Mouse (Mus musculus): ENCODE results near the gene Dnajb3.
"Not testable (repeated sequence)": the region's sequence is repeated elsewhere in the genome, so short reads cannot be mapped to it uniquely, and the experiment has no call there.

The Dnajb3 gene

DNA sequence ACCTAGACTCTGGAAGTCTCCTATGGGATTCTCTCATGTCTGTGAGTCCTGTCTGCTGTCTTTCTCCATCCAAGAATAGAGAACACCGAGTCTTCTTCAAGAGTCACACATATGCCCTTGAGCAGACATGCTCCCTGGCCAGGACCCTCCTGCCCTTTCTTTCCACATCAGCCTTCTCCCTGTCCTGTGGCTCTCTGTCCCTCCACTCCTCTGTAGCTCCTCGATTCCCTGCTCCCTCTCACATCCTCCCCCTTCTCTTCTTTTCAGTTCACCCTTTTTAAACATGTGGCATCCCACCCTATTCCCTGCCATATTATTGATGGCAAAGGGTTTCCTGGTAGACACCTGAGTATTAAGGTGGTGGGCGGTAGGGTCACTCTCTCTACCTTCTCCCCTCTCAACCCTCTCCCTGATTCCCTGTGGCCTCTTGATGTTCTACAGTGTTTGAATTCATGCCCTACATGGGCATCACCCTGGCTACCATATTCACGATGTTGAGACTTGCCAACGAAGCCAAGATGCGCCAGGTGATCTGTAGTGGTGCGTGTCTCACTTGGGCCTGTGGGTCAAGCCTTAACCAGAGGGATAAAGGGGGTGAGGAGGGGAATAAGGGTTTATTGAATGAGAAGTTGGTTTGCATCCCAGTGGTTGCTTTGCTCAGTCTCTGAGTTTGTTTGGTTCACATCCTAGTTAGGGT, 26.4 kb upstream of the Dnajb3 start:
- DNase-seq (ENCODE audit: low spot score in 2 of 2): peak in 1 of 2 experiments; percentile 28

DNA sequence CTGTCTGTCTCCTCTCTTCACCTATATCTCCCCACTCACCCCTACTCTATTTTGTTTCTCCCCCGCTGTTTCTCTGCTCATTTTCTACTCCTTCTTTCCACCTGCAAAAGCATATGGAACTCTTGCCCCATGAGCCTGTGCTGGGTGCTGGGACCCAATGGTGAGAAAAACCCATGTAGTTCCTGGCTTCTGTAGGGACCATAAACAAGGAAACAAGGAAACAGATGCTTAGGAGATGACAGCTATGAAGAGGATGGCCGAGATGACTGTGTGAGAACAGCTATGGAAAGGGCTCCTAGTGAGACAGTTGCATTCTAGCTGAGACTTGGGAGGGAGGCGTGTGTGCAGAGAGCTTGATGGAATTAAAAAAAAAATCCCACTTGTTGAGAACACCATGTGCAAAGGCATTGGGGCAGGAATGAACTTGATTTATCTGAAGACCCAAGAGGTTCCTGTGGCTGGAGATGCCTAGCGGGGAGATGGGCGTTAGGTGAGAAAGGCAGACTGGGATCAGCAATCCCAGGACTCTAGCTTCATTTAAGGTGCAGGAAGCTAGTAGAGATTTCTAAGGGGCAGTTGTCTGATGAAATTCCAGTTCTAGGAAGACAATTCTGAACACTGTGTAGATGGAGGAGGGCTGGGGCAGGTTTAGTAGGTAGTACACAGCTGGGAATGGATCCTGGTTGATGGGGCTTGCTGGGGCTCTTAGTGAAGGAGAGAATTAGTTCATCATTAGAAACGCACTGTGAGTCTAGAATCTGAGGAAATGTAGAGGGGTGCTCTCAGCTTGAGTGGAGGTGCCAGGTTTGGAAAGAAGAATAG, 25.6 kb upstream of the Dnajb3 start:
- DNase-seq (ENCODE audit: low spot score in 2 of 2): peak in 1 of 2 experiments; percentile 23

DNA sequence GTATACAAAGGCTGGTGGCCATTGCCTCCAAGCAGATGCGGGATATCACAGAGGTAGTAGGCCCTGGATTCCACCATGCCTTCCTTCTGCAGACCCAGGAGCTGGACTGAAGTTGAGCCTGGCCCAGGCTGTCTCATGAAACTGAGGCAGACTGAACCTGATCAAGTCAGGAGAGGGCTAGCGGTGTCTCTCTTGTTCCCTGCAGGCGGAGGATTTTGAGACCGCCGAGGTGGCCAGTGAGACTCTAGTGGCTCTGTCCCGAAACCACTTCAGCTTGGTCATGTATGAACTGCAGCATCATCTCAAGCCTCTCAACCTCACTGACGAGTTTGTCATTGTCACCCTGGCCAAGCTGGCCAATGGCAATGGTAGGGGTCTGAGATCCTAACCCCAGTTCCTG, 24.8 kb upstream of the Dnajb3 start:
- peak in 1 of 2 experiments; percentile 30 for DNase-seq (ENCODE audit: low spot score in 2 of 2)

- DNase-seq (ENCODE audit: low spot score in 2 of 2): peak in 1 of 2 experiments; percentile 24
Measured at GRCm38 (mm10) chr1:88229986-88230385, 24.4 kb upstream of the Dnajb3 start.

- peak in 1 of 2 experiments; percentile 24 for DNase-seq (ENCODE audit: low spot score in 2 of 2)
Measured at GRCm38 (mm10) chr1:88229566-88229965, 24.0 kb upstream of the Dnajb3 start.

- DNase-seq (ENCODE audit: low spot score in 2 of 2): peak in 1 of 2 experiments; percentile 37
Measured at GRCm38 (mm10) chr1:88228121-88228520, 22.5 kb upstream of the Dnajb3 start.

- DNase-seq (ENCODE audit: low spot score in 2 of 2): peak in 1 of 2 experiments; percentile 18
Measured at GRCm38 (mm10) chr1:88227482-88227881, 21.9 kb upstream of the Dnajb3 start.

GRCm38 (mm10) chr1:88226670-88227379, 21.2 kb upstream of the Dnajb3 start, which contains the start of gene Mroh2a:
Mroh2a (plus strand) TSS chr1:88226986.
- DNase-seq (ENCODE audit: low spot score in 2 of 2): peak; percentile 0 to 19

DNA sequence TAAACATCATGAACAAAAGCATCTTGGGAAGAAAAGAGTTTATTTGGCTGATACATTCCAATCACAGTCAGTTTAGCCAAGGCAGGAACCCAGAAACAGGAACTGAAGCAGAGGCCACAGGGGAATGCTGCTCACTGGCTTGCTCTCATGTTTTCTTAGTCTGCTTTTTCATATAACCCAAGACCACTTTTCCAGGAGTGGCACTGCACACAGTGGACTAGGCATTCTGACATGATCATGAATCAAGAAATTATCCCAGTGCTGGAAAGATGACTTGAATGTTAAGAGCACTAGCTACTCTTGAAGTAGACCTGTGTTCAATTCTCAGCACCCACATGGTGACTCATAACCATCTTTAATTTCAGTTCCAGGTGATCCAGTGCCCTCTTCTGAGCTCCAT, 20.2 kb upstream of the Dnajb3 start:
- peak in 1 of 2 experiments; percentile 1 for DNase-seq (ENCODE audit: low spot score in 2 of 2)

DNA sequence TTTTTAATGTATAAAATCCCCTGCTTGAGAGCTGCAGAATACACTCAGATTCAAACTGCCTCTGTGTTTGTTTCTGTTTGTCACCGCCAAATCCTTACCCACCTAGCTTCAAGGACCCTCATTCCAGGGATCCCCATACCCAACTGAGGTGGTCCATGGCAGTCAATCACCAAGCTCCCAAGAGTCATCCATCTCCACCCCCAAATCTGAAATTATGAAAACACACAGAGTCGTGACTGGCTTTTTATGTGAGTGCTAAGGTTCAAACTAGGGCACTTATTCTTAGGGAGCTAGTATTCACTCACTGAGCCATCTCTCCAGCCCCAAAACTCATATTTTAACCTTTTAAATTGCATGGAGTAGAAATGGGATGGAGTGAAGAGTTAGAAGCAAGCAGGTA, 19.7 kb upstream of the Dnajb3 start:
- not testable (repeated sequence) for DNase-seq (ENCODE audit: low spot score in 2 of 2)

GRCm38 (mm10) chr1:88224029-88224776, 18.6 kb upstream of the Dnajb3 start:
- DNase-seq (ENCODE audit: low spot score in 2 of 2): no peak

GRCm38 (mm10) chr1:88223591-88223990, 18.0 kb upstream of the Dnajb3 start:
- DNase-seq (ENCODE audit: low spot score in 2 of 2): no peak

DNA sequence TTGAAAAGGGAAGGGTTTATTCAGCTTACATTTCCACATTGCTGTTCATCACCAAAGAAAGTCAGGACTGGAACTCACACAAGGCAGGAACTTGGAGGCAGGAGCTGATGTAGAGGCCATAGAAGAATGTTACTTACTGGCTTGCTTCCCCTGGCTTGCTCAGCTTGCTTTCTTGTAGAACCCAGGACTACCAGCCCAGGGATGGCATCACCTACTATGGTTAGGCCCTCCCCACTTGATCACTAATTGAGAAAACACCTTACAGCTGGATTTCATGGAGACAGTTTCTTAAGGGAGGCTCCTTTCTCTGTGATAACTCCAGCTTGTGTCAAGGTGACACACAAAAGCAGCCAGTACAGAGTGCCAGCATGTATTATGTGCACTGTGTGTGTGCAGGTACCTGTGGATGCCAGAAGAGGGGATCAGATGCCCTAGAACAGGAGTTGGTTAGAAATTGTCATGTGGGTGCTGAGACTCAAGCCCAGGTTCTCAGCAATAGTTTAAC, 17.5 kb upstream of the Dnajb3 start:
- DNase-seq (ENCODE audit: low spot score in 2 of 2): not testable (repeated sequence)

DNA sequence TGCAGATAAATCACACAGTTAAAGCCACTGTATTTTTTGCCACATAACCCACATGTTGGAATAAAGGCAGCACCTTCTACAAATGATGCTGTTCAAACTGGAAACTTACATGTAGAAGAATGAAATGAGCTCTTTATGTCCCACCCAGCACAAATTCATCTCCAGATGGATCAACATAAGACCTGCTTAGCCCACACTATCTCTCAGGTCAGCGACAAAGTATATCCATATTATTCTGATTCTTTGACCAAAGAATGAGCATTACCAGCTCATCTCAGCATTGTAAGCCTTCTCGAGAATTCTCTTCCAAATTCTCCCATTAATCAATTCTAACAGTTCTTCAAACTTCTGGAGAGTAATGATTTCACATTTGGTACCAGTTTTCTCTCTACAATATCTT, 16.6 kb upstream of the Dnajb3 start:
- DNase-seq (ENCODE audit: low spot score in 2 of 2): no peak

GRCm38 (mm10) chr1:88220336-88220735, 14.8 kb upstream of the Dnajb3 start:
- no peak for DNase-seq (ENCODE audit: low spot score in 2 of 2)

DNA sequence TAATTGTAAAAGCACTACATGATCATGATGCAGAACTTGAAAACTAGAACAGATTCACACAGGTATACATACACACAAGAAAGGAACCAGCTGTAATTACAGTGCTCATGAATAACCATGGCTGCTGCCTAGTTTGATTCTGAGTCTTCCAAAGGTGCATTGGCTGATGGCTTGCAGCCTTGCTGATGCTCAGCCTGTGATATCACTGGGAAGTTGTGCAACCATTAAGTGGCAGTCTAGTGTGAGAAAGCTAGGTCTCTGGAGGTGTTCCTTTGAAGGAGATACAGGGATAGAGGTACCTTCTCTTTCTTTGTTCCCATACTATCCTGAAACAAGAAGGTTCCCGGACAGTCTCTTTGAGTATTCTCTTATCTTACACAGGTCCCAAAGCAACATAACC, 13.5 kb upstream of the Dnajb3 start:
- DNase-seq (ENCODE audit: low spot score in 2 of 2): no peak

DNA sequence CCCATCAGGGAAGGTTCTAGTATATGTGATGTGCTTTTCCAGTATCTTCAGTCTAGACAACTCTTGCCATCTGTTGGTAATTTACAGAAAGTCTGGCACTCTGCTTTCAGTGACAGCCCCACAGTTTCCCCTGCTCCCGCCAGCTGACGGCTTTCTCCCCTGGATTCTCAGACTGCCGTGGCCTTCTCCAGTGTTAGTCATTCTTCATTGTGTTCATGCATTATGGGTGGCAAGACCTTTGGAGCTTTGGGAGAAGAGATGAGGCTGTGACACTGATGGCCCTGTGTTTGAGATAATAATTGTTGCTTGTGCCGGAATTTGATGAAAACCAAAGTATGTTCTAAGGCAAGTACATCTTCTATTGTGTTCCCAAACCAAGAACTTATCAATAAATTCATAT, 13.0 kb upstream of the Dnajb3 start:
- no peak for DNase-seq (ENCODE audit: low spot score in 2 of 2)

- no peak for DNase-seq (ENCODE audit: low spot score in 2 of 2)
Measured at GRCm38 (mm10) chr1:88218051-88218450, 12.5 kb upstream of the Dnajb3 start.

DNA sequence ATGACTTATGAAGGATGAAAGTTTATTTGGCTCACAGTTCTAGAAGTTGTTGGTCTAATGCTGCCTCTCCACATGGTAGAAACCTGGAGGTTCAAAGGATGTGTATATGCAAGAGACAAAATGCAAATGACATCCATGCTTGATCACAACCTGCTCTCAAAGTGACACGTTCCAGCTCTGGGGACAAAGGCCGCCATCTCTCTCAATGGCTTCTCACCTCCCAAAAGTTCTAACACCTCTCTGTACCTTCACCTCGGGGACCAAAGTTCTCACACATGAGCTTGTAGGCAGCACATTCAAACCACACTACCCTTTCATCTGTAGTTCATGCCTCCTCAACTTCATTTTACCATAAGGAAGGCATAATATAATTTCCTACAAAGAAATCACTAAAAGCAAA, 12.0 kb upstream of the Dnajb3 start:
- no peak for DNase-seq (ENCODE audit: low spot score in 2 of 2)

GRCm38 (mm10) chr1:88217144-88217543, 11.6 kb upstream of the Dnajb3 start:
- no peak for DNase-seq (ENCODE audit: low spot score in 2 of 2)

DNA sequence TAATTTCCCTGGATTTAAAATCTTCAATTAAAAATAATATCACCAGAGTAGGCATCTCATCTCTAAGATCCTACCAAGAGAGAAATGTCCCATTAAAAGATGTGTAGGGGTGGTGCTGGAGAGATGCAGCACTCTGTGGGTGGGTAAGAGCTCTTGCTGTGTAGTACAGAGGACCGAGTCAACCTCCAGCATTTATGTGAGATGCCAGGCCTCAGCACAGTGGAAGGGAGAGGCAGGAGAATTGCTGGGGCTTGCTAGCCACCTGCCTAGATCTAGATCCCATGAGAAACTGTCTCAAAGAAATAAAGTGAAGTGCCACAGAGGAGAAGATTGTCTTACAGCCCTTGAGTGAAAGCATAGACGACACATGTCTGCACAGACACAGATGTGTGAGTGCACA, 11.0 kb upstream of the Dnajb3 start:
- no peak for DNase-seq (ENCODE audit: low spot score in 2 of 2)

All from cerebellum, postnatal 4 days (tissue).